Comparison of ENCODE assay signal across 8 mouse cellular contexts in genomic region chr5:22344556-22344975, GRCm38 (mm10). TPM values are rescaled to one million over a fixed set of nuclear protein-coding genes. Genes with fewer than 3 reads are reported as not detected.
A peak's percentile ranks its signal among the peaks of the same experiment; 100 is the strongest.
DNase-seq lines count a peak whose midpoint lies in the region; ATAC-seq lines count a peak whose summit lies in the region.

Gene Reln, minus strand, starts transcription at chr5:22344702.

- peak; percentile 34 for DNase-seq in adrenal gland, postnatal 25 days
- no peak for DNase-seq in adrenal gland, adult (ENCODE audit: inconsistent age in 2 of 2, low spot score in 1 of 2)
- peak; percentile 36 for DNase-seq in spleen, adult 12 weeks (ENCODE audit: low spot score)
- DNase-seq in spleen, adult 18-20 months = no peak
- no peak for DNase-seq in layer of hippocampus, postnatal 36 days
- DNase-seq in urinary bladder, postnatal 10 days (ENCODE audit: low spot score) = no peak

- H3K27me3 ChIP-seq in midbrain, embryonic 16.5 days (ENCODE audit: control insufficient read depth, insufficient read depth, low read depth, low read length) = peaks cover 3% of the 10 kb centered on the region; the same call in 1 of the 2 replicates

- H3K4me1 ChIP-seq in midbrain, embryonic 16.5 days (ENCODE audit: control insufficient read depth, insufficient read depth, low read length) = peaks cover 20% of the 10 kb centered on the region

- no peaks in the 10 kb centered on the region for H3K36me3 ChIP-seq in midbrain, embryonic 16.5 days (ENCODE audit: control insufficient read depth, insufficient read depth, low read length)

- H3K4me2 ChIP-seq in midbrain, embryonic 16.5 days (ENCODE audit: low read length) = peak within 1 kb of the TSS; percentile 90

- peak within 1 kb of the TSS; percentile 85 for H3K9ac ChIP-seq in midbrain, embryonic 16.5 days (ENCODE audit: low read depth, low read length)

- peak within 1 kb of the TSS; percentile 82 for H3K27ac ChIP-seq in midbrain, embryonic 16.5 days (ENCODE audit: low read length)

- under 1% methylated on average over 39 of the region's 68 CpGs for WGBS in midbrain, embryonic 16.5 days

- H3K4me3 ChIP-seq in midbrain, embryonic 16.5 days (ENCODE audit: low read depth, low read length) = peak within 1 kb of the TSS; percentile 75

- ATAC-seq in granulocyte monocyte progenitor cell, adult 5-6 weeks (replicated peaks; ENCODE audit: poor library complexity, severe bottlenecking) = peak; percentile 42
- ATAC-seq in midbrain, embryonic 16.5 days = peak; percentile 90

- no peaks in the 10 kb centered on the region for H3K9me3 ChIP-seq in midbrain, embryonic 16.5 days (replicated peaks; ENCODE audit: control insufficient read depth, low read length, poor library complexity, severe bottlenecking)

RNA-seq across cellular contexts. Expression of gene Reln, which starts in this region (rescaled TPM):
- total RNA-seq in adrenal gland, postnatal 25 days (2021) = 2.5 and 3.4 TPM in 2 replicates
- not detected in 2 replicates for total RNA-seq in granulocyte monocyte progenitor cell, adult 5-6 weeks (2014; fragmentation: Nextera tagmentation)
- not detected in 2 replicates for total RNA-seq in granulocyte monocyte progenitor cell, adult 5-6 weeks (2017)
- total RNA-seq in layer of hippocampus, postnatal 36 days (2021) = 10 to 100 TPM; 41.4 to 54.1 TPM
- 37.8 and 39.5 TPM in 2 replicates for polyA plus RNA-seq in midbrain, embryonic 16.5 days (2015; fragmentation: Nextera tagmentation; extraction: Ambion mirVana)

Comparison
In these comparisons a context has a peak if more than half of its experiments do, and no peak if none do; other contexts are left out.
1. DNase-seq: peak in adrenal gland, postnatal 25 days (single experiment) and spleen, adult 12 weeks (single experiment); none in adrenal gland, adult (0 of 2), spleen, adult 18-20 months (0 of 2), layer of hippocampus, postnatal 36 days (0 of 2) and urinary bladder, postnatal 10 days (single experiment).
2. Peak in ATAC-seq in granulocyte monocyte progenitor cell, adult 5-6 weeks; RNA of the gene not detected or under 1 TPM.